Mouse (Mus musculus): ENCODE measurements at regions not wholly inside any gene's neighbourhood (a gene's known extent, or its start where the extent isn't known, plus 50 kb on each side); places are given as distances from the start of the nearest gene placed in this dataset.

DNA sequence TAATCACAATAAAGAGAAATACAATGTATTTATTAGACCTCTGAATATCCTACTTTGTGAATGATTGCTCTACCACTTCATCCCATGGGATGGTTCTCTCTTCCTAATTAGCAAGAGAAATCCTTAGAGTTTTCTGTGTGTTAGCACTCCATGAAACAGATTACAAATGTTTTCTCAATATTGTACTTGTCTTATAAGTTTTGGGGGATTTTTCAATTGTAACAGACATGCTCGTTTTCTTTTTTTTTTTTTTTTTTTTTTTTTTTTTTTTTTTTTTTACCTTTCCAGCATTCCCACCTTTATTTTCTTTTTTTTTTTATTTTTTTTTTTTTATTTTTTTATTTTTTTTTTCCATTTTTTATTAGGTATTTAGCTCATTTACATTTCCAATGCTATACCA lies 312.3 kb downstream of the Mex3b start:
- no peak for TF ChIP-seq EP300 (IDR thresholded peaks at IDR 0.05; ENCODE audit: low read depth)
- no peak for TF ChIP-seq CTCF (IDR thresholded peaks at IDR 0.05; ENCODE audit: low read depth)
